Mouse (Mus musculus) frontal cortex, postnatal 10 days (tissue): Measurements from ENCODE around the gene Iqschfp.

Source experiments
- DNase-seq, 2 experiments: peaks; one replicate each; pipeline ENCODE4 v3.0.0; 2022; ENCODE audit warnings: low spot score in 2 of 2, mixed read lengths in 1 of 2

Gene Iqschfp

DNA sequence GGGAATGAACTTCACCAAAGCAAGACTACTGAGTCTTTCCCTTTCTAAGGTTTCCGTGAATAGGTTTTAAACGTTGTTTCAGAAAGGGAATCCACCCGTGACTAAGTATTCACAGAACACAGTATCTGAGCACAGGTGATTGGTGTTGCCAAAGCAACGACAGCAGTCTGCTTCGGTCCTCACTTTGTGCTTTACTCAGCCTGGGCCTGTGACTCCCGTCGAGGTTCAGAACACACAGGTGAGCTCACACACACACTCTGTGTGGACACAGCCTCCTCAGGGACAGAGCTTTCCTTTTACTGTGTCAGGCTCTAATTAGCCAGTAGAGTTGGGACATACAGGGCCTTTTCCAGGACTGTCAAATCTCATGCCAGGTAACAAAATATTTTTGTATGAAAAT, 542.4 kb downstream of the Iqschfp start:
- DNase-seq: no peak

DNA sequence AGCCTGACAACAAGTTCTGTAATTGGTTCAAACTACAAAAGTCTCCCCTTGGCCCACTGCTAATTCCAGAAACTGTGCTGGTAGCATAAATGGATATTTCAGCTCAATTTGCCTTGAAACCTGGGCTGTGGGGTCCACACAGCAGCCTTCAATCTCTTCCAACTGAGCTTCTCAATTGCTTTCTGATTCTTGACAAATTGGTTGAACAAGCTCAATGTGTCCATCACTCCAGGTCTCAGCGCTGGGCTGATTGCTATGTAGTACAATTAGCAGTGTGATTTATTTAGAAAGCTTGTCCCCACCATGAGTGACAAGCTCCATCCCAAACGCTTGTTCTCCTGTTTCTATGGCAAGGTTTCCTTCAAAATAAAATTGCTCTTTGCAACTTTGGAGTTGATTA, 542.9 kb downstream of the Iqschfp start:
- no peak for DNase-seq

GRCm38 (mm10) chr3:68448480-68448879, 556.4 kb downstream of the Iqschfp start:
- DNase-seq: no peak

- no peak for DNase-seq
Measured at GRCm38 (mm10) chr3:68451634-68452033, 559.6 kb downstream of the Iqschfp start.

- no peak for DNase-seq
Measured at GRCm38 (mm10) chr3:68453266-68453665, 561.2 kb downstream of the Iqschfp start.

- DNase-seq: no peak
Measured at GRCm38 (mm10) chr3:68453719-68454455, 561.9 kb downstream of the Iqschfp start.

DNA sequence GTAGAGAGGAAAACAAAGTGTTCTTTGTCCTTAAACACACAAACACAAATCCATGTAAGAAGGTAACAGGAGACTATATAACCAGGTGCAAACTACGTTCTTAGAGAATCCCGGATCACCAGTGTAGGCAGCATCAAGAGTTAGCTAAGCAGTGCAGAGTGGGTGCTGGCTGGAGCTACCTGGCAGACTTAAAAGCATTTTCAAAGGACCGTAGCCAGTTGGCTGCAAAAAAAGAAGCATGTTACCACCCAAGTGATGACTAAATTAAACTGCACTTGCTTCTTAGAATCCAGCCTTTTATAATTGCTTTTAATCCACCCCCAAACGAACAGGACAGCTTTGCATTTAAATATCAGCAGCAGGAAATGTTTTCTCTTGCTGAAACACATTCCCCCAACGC, 574.6 kb downstream of the Iqschfp start:
- peak in 1 of 2 experiments; percentile 14 for DNase-seq

- DNase-seq: no peak
Measured at GRCm38 (mm10) chr3:68467941-68468687, 576.1 kb downstream of the Iqschfp start.

- no peak for DNase-seq
Measured at GRCm38 (mm10) chr3:68469643-68470042, 577.6 kb downstream of the Iqschfp start.

DNA sequence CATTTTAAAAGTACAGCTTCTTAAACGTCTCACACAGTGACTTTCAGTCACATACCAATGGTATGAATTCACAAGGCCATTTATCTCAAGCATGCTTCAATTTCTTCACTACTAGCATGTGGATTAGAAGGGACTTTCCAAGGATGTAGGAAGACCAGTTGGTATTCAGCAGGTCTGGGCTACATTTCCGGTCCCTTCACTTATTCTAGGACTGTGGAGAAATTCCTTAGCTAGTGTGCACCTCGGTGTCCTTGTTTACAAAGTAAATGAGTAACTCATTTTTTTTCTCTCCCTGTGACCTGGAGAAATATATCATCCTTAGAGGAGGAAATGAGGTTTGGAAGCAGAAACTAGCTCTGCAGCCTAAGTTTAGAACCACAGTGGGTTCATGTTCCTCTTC, 578.0 kb downstream of the Iqschfp start:
- no peak for DNase-seq

- no peak for DNase-seq
Measured at GRCm38 (mm10) chr3:68470622-68471021, 578.6 kb downstream of the Iqschfp start.

GRCm38 (mm10) chr3:68476336-68476735, 584.3 kb downstream of the Iqschfp start:
- DNase-seq: no peak

DNA sequence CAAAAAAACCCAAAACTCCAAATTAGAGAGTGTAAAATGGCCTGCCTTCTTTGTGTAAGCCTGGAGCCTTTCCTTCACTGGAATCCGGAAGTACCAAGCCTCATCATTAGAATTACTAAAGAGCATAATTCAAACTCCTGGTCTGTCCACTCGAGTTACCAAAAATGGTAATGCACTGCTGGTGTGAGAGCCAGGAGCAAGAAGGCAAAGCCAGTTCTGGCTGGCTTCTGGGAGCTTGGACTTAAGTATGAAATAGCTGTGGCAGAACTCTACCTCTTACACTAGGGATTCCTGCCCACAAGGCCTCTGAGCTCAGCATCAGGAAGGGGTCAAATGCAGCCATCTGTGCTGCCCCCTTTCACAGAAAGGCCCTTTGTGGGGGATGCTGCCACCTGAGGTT, 585.4 kb downstream of the Iqschfp start:
- DNase-seq: no peak

- DNase-seq: no peak
Measured at GRCm38 (mm10) chr3:68479266-68479665, 587.2 kb downstream of the Iqschfp start.

- DNase-seq: no peak
Measured at GRCm38 (mm10) chr3:68483517-68483916, 591.5 kb downstream of the Iqschfp start.

- no peak for DNase-seq
Measured at GRCm38 (mm10) chr3:68484021-68484420, 592.0 kb downstream of the Iqschfp start.

DNA sequence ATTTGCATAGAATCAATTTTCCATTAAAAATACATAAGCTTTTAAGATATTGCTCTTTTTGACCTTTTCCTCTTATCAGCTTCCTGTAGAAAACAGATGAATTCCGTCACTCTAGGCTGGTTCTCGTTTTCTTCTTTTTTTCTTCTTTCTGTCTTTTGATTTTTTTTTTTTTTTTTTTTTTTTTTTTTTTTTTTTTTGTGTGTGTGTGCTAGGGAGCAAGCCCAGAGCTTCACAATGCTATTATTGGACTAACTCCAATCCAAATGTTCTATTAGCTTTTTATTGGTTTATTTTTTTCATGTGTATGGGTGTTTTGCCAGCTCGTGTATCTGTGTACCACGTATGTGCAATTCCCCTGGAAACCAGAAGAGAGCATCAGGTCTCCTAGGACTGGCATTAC, 592.5 kb downstream of the Iqschfp start:
- DNase-seq: no peak

GRCm38 (mm10) chr3:68487621-68488020, 595.6 kb downstream of the Iqschfp start:
- DNase-seq: no peak

DNA sequence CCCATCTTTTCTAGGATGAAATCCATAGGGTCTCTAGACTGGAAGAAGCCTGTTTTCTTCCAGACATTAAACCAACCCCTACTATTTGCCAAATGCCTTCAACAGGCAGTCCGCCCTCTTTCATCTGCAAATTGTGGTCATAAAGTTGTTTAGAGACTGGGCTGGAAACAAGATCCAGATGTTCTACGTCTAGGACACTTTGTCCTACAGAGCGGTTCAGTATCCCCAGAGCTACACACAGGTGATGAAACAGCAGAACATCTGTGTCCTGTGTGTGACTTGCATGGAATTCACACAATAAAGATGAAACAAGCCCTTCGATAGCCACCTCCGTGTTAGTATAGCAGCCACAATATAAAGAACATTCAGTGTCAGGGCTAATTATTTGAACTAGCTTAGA, 596.3 kb downstream of the Iqschfp start:
- DNase-seq: no peak

GRCm38 (mm10) chr3:68491516-68491915, 599.5 kb downstream of the Iqschfp start:
- DNase-seq: no peak

- no peak for DNase-seq
Measured at GRCm38 (mm10) chr3:68492066-68492465, 600.0 kb downstream of the Iqschfp start.

DNA sequence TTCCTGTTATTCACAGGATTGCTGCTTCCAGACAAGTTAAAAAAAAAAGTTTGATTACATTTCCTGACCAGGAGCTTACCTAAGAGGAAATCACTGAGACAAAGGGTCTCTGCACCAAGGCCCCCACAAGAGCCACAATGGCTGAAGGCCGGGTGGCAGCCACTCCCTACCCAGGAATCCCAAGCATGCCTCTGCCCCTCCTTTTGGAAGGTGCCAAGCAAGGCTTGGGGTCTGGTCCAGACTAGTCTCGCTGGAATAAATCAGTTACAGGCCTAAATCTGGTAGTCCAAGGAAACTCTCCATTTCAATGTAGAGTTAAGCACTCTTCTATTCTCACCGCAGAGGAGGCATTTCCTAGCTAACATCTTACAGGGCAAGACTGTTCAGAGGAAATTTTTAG, 600.5 kb downstream of the Iqschfp start:
- DNase-seq: no peak

DNA sequence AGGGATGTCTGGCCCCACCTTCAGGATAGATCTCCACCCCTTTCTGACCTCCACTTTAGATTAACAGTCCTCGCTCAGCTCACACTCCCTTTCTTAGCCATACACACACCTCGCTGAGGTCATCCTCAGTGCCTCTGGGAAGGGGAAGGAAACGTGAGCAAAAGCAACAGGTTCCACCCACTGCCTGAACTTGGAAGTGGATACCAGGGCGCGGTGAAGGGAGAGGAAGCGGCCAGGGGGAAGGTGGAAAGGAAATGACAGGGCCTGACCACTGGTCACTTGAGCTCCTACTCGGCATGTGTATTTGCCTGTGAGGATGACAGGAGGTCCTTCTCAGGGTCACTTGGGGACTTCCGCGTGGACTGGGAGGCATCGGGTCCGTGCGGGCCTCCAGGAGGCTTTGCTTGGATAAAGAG, 601.1 kb downstream of the Iqschfp start:
- DNase-seq: peak in 1 of 2 experiments; percentile 35
